Mouse (Mus musculus) heart, adult 2 months (tissue): ENCODE measurements at regions not wholly inside any gene's neighbourhood (a gene's known extent, or its start where the extent isn't known, plus 50 kb on each side); places are given as distances from the start of the nearest gene placed in this dataset.

ENCODE experiments used
- DNase-seq, 2 experiments: peaks; one replicate each; pipeline ENCODE4 v3.0.0; 2021
- H3K27ac ChIP-seq: fragments of 200-600 bp; 2 replicates; pipeline ENCODE4 v1.8.1; 2022
- H3K27me3 ChIP-seq: fragments of 200-500 bp; 2 replicates; pipeline ENCODE4 v1.6.1; 2012; ENCODE audit warnings: mild to moderate bottlenecking, low read length, inconsistent platforms, mixed read lengths; ENCODE audit not compliant: control insufficient read depth, insufficient read depth
- H3K36me3 ChIP-seq: fragments of 200-500 bp; 2 replicates; pipeline ENCODE4 v1.6.1; 2012; ENCODE audit warnings: low read length, inconsistent platforms; ENCODE audit not compliant: control insufficient read depth, insufficient read depth
- H3K4me1 ChIP-seq: fragments of 200-500 bp; 2 replicates; pipeline ENCODE4 v1.6.1; 2011; ENCODE audit warnings: low read length; ENCODE audit not compliant: control insufficient read depth, insufficient read depth
- H3K4me3 ChIP-seq: fragments of 200-600 bp; 2 replicates; pipeline ENCODE4 v1.8.1; 2022
- H3K79me2 ChIP-seq: fragments of 200-500 bp; replicated peaks from 2 replicates; pipeline ENCODE4 v1.6.1; 2012; ENCODE audit warnings: mild to moderate bottlenecking, inconsistent platforms, low read length, moderate library complexity, mixed read lengths; ENCODE audit not compliant: control insufficient read depth, insufficient read depth
- H3K9ac ChIP-seq: fragments of 200-500 bp; 2 replicates; pipeline ENCODE4 v1.6.1; 2012; ENCODE audit warnings: low read depth, mild to moderate bottlenecking, control low read depth, inconsistent platforms, low read length, mixed read lengths
- CTCF ChIP-seq: fragments of 200-600 bp; IDR thresholded peaks from 2 replicates; pipeline ENCODE4 v1.8.1; 2022; ENCODE audit warnings: antibody characterized with exemption, mild to moderate bottlenecking, moderate library complexity
- EP300 ChIP-seq: fragments of 200-500 bp; IDR thresholded peaks from 2 replicates; pipeline ENCODE4 v1.6.1; 2011; ENCODE audit warnings: low read depth, low read length, control low read depth; ENCODE audit not compliant: insufficient read depth
- POLR2A ChIP-seq: fragments of 200-500 bp; IDR thresholded peaks from 2 replicates; pipeline ENCODE4 v1.6.1; 2011; ENCODE audit warnings: mild to moderate bottlenecking, low read depth, low read length, control low read depth; ENCODE audit not compliant: insufficient read depth
- WGBS: fragments of 180-500 bp; shearing (Covaris S2); methylation state at CpG from one replicate; pipeline ENCODE4 v1.1.7; 2018; 5-methylcytosine and 5-hydroxymethylcytosine counted together
- intact Hi-C: fragments of 180-260 bp; cut with DNase I; formaldehyde crosslinking; loops from one replicate; pipeline ENCODE4 v1.15.1; 2025

DNA sequence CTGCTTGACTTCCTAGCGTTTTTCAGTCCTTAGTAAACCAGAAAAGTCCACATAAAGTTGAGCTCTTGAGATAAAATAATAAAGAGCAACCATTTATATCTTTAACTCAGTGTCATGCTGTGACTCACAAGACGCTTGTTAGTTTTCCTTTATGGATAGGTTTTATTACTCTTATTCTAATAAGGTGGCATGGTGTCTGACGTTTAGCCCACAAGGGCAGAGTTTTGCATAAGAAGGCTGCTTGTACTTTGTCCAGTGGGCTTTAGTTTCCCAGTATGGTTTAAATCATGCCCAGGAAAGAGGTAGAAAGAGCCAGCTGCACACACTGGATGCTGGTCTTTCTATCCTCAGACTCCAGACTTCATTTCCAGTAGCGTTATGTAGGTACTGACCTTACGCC, 332.4 kb upstream of the Prkd1 start:
- intact Hi-C loops = no loop called here
- DNase-seq = no peak
- no peaks in the 10 kb centered on the region for H3K36me3 ChIP-seq
- no peak overlapping the region for H3K27ac ChIP-seq
- no peaks in the 10 kb centered on the region for H3K79me2 ChIP-seq
- TF ChIP-seq POLR2A = no peak
- no peak for TF ChIP-seq CTCF
- no peak for TF ChIP-seq EP300
- no peak overlapping the region for H3K4me3 ChIP-seq
- WGBS = 80% methylated on average over 5 of the region's 5 CpGs
- H3K4me1 ChIP-seq = no peaks in the 10 kb centered on the region
- H3K27me3 ChIP-seq = no peaks in the 10 kb centered on the region
- H3K9ac ChIP-seq = no peak overlapping the region

DNA sequence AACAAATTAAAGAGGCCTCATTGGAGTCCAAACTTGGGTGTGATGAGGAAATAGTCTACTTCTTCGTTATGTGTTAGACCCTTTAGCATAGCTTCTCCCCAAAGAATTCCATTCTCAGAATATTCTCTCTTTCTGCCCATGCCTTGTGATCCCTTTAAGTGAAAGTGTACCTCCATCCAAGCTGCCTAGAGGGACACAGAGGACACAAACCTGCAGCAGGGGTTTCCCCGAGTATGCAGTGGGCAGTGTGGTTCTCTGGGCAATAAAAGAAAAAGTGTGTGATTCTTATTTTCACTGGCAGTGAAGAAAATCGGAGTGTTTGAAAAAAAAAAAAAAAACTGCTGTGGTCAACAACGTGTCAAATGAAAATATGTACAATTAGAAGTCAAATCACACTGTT, 331.9 kb upstream of the Prkd1 start:
- 71% methylated on average over 4 of the region's 4 CpGs for WGBS

DNA sequence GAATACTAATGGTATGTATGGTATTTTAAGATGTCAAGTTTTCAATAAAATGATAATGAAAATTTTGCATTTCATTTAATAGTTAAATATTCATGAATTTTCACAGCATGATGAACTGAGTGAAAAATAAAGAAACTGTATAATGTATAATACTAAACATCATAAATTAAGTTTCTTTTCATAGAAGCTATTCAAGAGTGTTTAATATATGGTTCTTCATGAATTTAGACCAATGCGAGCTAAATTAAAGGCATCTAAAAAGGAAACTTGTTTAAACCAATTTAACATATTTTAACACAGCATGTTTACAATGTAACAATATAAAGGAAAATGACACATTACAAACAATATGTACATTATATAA, 321.8 kb upstream of the Prkd1 start:
- Histone ChIP-seq H3K4me3 (no peak overlapping the region), H3K9ac (no peak overlapping the region), H3K79me2 (no peaks in the 10 kb centered on the region), H3K27me3 (no peaks in the 10 kb centered on the region), H3K27ac (no peak overlapping the region), H3K36me3 (no peaks in the 10 kb centered on the region), H3K4me1 (no peaks in the 10 kb centered on the region)
- no peak for TF ChIP-seq EP300
- TF ChIP-seq POLR2A = no peak
- TF ChIP-seq CTCF = no peak
- DNase-seq = no peak
- intact Hi-C loops = no loop called here
- 91% methylated on average over 1 of the region's 1 CpGs for WGBS

More for the DNA sequence above, 331.9 kb upstream of the Prkd1 start:
- Histone ChIP-seq H3K4me3 (no peak overlapping the region), H3K9ac (no peak overlapping the region), H3K27ac (no peak overlapping the region), H3K4me1 (no peaks in the 10 kb centered on the region), H3K36me3 (no peaks in the 10 kb centered on the region), H3K27me3 (no peaks in the 10 kb centered on the region), H3K79me2 (no peaks in the 10 kb centered on the region)
- intact Hi-C loops = no loop called here
- TF ChIP-seq CTCF (no peak), POLR2A (no peak), EP300 (no peak)
- DNase-seq = no peak

DNA sequence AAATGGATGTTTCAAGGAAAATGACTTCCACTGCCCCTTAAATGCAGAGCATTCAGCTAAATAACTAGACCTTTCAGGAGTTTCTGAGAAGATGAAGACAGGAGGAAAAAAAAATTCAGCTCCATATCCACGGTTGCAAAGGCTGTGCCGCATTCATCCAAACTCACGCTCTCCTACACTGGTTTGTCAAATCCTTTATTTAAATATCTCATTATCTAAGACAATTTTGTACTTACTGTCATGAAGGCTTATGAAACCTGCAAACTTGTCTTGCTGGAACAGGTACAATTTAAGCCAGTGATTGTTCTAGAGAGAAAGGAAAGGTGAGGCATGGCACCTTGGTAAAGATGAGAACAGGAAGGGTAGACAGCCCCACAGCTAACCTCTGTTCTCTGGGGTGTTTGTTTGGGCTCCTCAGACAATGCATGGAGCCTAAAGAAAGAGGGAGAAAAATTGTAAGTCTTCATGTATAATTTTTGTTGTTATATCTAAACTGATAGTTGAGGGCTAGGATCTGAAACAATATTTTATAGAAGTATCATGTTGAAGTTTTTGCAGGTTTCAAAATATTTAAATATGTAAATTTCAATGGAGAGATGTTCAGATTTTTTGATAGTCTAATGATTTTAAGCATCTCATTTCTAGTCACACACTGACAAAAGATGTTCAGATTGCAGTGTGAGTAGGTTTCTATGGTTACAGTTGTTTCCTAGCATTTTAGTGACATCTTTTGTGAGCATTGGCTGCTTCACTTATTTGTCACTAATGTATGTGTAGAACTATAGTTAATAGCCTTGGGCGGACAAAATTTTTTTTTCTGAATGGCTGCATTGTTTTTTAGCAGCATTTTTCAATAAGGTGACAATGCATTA, 321.2 kb upstream of the Prkd1 start:
- intact Hi-C loops = no loop called here
- WGBS = 82% methylated on average over 4 of the region's 4 CpGs

DNA sequence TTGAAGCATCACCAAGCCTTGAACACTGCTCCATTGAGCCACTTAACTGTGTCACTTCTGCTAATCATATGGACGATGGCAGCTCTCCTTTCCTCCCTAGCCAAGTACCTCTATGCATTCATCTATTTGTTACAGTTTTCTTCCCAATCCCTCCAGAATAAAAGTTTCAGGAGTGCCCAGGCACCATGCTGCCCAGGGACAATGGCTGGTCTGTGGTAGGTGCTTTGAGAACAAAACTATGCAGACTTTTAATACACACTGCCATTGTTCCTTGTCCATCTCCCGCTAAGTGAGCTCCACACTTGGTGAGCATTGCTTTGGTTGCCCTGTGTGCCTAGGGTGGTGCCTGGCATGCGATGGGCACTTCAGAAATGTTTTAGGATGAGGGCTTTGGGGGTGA, 320.5 kb upstream of the Prkd1 start:
- WGBS = 74% methylated on average over 3 of the region's 3 CpGs
- intact Hi-C loops = no loop called here
- no peak for TF ChIP-seq CTCF

More for the DNA sequence above, 321.2 kb upstream of the Prkd1 start:
- no peak for DNase-seq
- no peaks in the 10 kb centered on the region for H3K79me2 ChIP-seq
- no peak overlapping the region for H3K4me3 ChIP-seq
- H3K27ac ChIP-seq = no peak overlapping the region
- H3K4me1 ChIP-seq = no peaks in the 10 kb centered on the region
- H3K9ac ChIP-seq = no peak overlapping the region
- no peaks in the 10 kb centered on the region for H3K27me3 ChIP-seq
- TF ChIP-seq POLR2A (no peak), CTCF (no peak), EP300 (no peak)
- H3K36me3 ChIP-seq = no peaks in the 10 kb centered on the region

DNA sequence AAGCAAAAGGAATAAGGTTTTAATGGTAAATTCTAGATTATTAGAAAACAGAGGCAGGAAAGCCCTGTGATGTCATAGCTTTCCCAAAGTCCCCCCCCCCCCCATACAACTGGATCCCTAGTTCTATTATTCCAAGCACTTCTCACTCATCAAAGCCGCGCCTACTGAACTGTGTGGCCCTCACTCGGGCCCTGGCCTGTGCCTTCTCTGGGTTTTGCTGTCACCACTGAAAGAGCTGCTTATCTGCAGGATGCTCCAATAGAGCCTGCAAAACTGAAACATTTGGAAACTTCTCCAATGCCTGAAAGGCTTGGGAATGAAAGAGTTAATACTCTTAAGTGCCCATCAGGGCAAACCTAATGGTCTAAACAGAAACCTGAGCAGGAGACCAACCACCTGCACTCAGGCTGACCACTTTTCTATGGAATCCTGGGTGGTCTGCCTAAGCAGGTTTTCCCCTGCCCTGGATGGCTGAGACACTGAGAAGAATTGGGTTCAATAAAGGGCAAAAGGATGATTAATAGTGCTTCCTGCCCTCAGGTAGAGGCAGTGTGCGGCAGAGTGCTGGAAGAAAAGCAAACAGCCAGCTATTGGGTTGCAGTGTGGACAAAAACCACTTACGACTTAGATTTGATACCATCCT, 318.4 kb upstream of the Prkd1 start:
- Histone ChIP-seq H3K4me3 (no peak overlapping the region), H3K27ac (no peak overlapping the region), H3K27me3 (no peaks in the 10 kb centered on the region), H3K9ac (no peak overlapping the region), H3K4me1 (no peaks in the 10 kb centered on the region), H3K79me2 (no peaks in the 10 kb centered on the region), H3K36me3 (no peaks in the 10 kb centered on the region)
- no peak for TF ChIP-seq EP300
- TF ChIP-seq CTCF = no peak
- TF ChIP-seq POLR2A = no peak
- intact Hi-C loops = no loop called here
- no peak for DNase-seq
- 68% methylated on average over 5 of the region's 5 CpGs for WGBS

More for the DNA sequence above, 320.5 kb upstream of the Prkd1 start:
- H3K27ac ChIP-seq = no peak overlapping the region
- DNase-seq = no peak
- no peaks in the 10 kb centered on the region for H3K27me3 ChIP-seq
- H3K36me3 ChIP-seq = no peaks in the 10 kb centered on the region
- H3K4me1 ChIP-seq = no peaks in the 10 kb centered on the region
- no peak overlapping the region for H3K9ac ChIP-seq
- no peak overlapping the region for H3K4me3 ChIP-seq
- H3K79me2 ChIP-seq = no peaks in the 10 kb centered on the region
